Mouse (Mus musculus) stomach, postnatal 0 days (tissue): ENCODE data around the gene Ak4. TPM values are rescaled to one million over a fixed set of nuclear protein-coding genes. Genes with fewer than 3 reads are reported as not detected.
A peak's percentile ranks its signal among the peaks of the same experiment; 100 is the strongest.

Experiments used
- ATAC-seq: fragments of 200-750 bp; cut with Nextera tagmentation; 2 replicates; pipeline ENCODE4 v1.8.0; 2017; ENCODE audit not compliant: low FRiP score, low TSS enrichment
- DNase-seq: peaks from one replicate; pipeline ENCODE4 v3.0.0-alpha.2; 2016; ENCODE audit warnings: low spot score
- H3K27ac ChIP-seq: fragments of 300-500 bp; sonication (generic); replicated peaks from 2 replicates; pipeline ENCODE4 v1.5.1; 2014; ENCODE audit warnings: mild to moderate bottlenecking, control low read depth
- H3K27me3 ChIP-seq: fragments of 300-500 bp; sonication (generic); 2 replicates; pipeline ENCODE4 v1.6.1; 2014; ENCODE audit warnings: low read length; ENCODE audit not compliant: control insufficient read depth, insufficient read depth
- H3K36me3 ChIP-seq: fragments of 300-500 bp; sonication (generic); 2 replicates; pipeline ENCODE4 v1.6.1; 2014; ENCODE audit warnings: low read length, mixed read lengths; ENCODE audit not compliant: control insufficient read depth, insufficient read depth
- H3K4me1 ChIP-seq: fragments of 300-500 bp; sonication (generic); replicated peaks from 2 replicates; pipeline ENCODE4 v1.6.1; 2014; ENCODE audit warnings: antibody characterized with exemption; ENCODE audit not compliant: control insufficient read depth, insufficient read depth
- H3K4me2 ChIP-seq: fragments of 300-500 bp; sonication (generic); replicated peaks from 2 replicates; pipeline ENCODE4 v1.6.1; 2014; ENCODE audit warnings: low read depth, mild to moderate bottlenecking, control low read depth, moderate library complexity
- H3K4me3 ChIP-seq: fragments of 300-500 bp; sonication (generic); 2 replicates; pipeline ENCODE4 v1.5.1; 2014; ENCODE audit warnings: low read depth, low read length, control low read depth
- H3K9ac ChIP-seq: fragments of 300-500 bp; sonication (generic); 2 replicates; pipeline ENCODE4 v1.6.1; 2014; ENCODE audit warnings: mild to moderate bottlenecking, low read length, control low read depth, mixed read lengths
- H3K9me3 ChIP-seq: fragments of 300-500 bp; sonication (generic); 2 replicates; pipeline ENCODE4 v1.6.1; 2016; ENCODE audit warnings: low read length; ENCODE audit not compliant: control insufficient read depth
- CTCF ChIP-seq: IDR thresholded peaks from 2 replicates; pipeline ENCODE4 v1.5.1; 2016; ENCODE audit warnings: antibody characterized with exemption, low read depth, mild to moderate bottlenecking, moderate library complexity
- EP300 ChIP-seq: optimal IDR thresholded peaks from 2 replicates; pipeline ENCODE3; 2016; ENCODE audit warnings: antibody characterized with exemption
- WGBS: fragments of 180-500 bp; shearing (Covaris S2); extraction: QIAGEN DNeasy Blood & Tissue Kit; methylation state at CpG from one replicate; pipeline ENCODE4 v1.1.7; 2014; 5-methylcytosine and 5-hydroxymethylcytosine counted together
- polyA plus RNA-seq: library from polyadenylated mRNA; unstranded; fragments of >200 nt; fragmentation: Nextera tagmentation; extraction: Ambion mirVana; gene quantifications from 2 replicates; pipeline ENCODE4 v1.2.1, GENCODE M21; 2015

The Ak4 gene
- polyA plus RNA-seq, 1 experiment from 2014 or later: 15.8 TPM

DNA sequence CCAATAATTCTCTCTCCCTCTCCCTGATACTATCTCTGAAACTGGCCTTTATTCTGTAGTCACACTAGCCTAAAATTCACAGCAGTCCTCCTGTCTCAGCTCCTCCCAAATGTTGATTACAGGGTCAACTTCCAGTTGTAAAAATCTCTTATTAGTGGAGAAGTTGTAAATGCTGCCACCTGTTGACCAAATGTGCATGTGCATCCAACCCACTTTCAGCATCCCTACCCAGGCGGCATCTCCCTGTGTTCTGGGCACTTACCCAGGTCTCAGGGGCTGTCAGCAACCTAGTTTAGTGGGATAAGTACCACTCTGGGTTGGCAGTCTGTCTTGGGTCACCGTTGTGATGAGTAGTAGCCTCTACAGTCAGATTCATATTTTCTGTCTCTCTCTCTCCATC is 39.3 kb downstream of the Ak4 start:
- Histone ChIP-seq H3K27me3 (no peaks in the 10 kb centered on the region), H3K4me1 (no peaks in the 10 kb centered on the region), H3K36me3 (no peaks in the 10 kb centered on the region), H3K27ac (no peak overlapping the region), H3K9ac (no peak overlapping the region), H3K9me3 (no peaks in the 10 kb centered on the region), H3K4me2 (no peak overlapping the region), H3K4me3 (no peak overlapping the region)
- peak; percentile 6; the same call in 1 of the 2 replicates for ATAC-seq
- 34% methylated on average over 2 of the region's 2 CpGs for WGBS
- peak; percentile 54 for DNase-seq
- TF ChIP-seq EP300 (no peak), CTCF (peak; percentile 82)

DNA sequence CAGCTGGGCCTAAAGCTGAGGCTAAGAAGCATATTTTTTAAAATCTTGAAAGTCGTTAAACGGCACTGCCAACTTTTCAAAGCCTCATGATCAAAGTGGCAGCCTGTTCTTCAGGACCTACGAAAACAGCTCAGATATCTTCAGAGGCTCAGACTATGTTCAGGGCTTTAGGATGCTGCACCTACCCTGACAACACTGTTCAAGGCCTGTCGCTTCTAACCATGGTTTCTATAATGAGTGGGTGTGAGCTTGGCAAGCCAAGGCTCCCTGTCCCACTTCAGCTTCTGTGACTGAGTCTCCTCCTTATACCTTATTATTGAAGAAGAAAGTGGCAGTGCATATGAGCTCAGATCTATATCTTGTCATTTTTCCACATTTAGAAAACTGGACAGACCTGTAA is 40.3 kb downstream of the Ak4 start:
- H3K4me3 ChIP-seq: no peak overlapping the region
- TF ChIP-seq CTCF (no peak), EP300 (no peak)
- ATAC-seq (no peak), DNase-seq (no peak)
- no peak overlapping the region for H3K27ac ChIP-seq
- 79% methylated on average over 4 of the region's 4 CpGs for WGBS
- H3K9ac ChIP-seq: no peak overlapping the region
- H3K4me2 ChIP-seq: no peak overlapping the region
- no peaks in the 10 kb centered on the region for H3K9me3 ChIP-seq
- H3K36me3 ChIP-seq: no peaks in the 10 kb centered on the region
- H3K27me3 ChIP-seq: no peaks in the 10 kb centered on the region
- H3K4me1 ChIP-seq: no peaks in the 10 kb centered on the region

- Histone ChIP-seq H3K4me2 (no peak overlapping the region), H3K27me3 (no peaks in the 10 kb centered on the region), H3K9ac (no peak overlapping the region), H3K27ac (no peak overlapping the region), H3K4me1 (no peaks in the 10 kb centered on the region), H3K4me3 (no peak overlapping the region), H3K36me3 (no peaks in the 10 kb centered on the region), H3K9me3 (no peaks in the 10 kb centered on the region)
- no peak for DNase-seq
- TF ChIP-seq CTCF (no peak), EP300 (no peak)
- 75% methylated on average over 1 of the region's 1 CpGs for WGBS
- no peak for ATAC-seq
Measured at GRCm38 (mm10) chr4:101460114-101460513, 41.0 kb downstream of the Ak4 start.

GRCm38 (mm10) chr4:101462065-101462464 is 43.0 kb downstream of the Ak4 start:
- H3K27me3 ChIP-seq: no peaks in the 10 kb centered on the region
- no peak overlapping the region for H3K9ac ChIP-seq
- TF ChIP-seq EP300: no peak
- TF ChIP-seq CTCF: no peak
- ATAC-seq (no peak), DNase-seq (no peak)
- H3K4me1 ChIP-seq: no peaks in the 10 kb centered on the region
- no peak overlapping the region for H3K4me3 ChIP-seq
- no peaks in the 10 kb centered on the region for H3K36me3 ChIP-seq
- no peak overlapping the region for H3K4me2 ChIP-seq
- H3K27ac ChIP-seq: no peak overlapping the region
- 58% methylated on average over 2 of the region's 2 CpGs for WGBS
- H3K9me3 ChIP-seq: no peaks in the 10 kb centered on the region

DNA sequence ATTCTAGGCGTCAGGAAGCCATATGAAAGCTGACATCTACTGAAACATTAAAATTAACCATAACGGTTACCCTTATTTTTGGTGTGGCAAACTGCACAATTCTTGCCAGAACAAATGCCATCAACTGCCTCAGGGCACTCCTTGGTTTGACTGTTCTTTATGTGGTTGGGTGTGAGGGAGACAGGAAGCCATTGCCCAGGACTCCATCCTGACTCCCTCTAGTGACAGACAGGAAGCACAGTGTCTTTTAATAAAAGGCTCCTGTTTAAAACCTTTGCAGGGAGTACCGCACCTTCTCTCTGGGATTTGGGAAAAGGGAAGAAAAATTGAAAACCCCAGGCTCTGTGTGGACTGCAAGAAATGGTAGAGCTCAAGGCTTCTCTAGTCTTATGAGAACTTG is 47.2 kb downstream of the Ak4 start:
- no peak overlapping the region for H3K9ac ChIP-seq
- peak; percentile 38; the same call in 1 of the 2 replicates for TF ChIP-seq CTCF
- TF ChIP-seq EP300: no peak
- ATAC-seq (no peak), DNase-seq (no peak)
- WGBS: 76% methylated on average over 3 of the region's 3 CpGs
- no peak overlapping the region for H3K4me3 ChIP-seq
- no peak overlapping the region for H3K27ac ChIP-seq
- no peaks in the 10 kb centered on the region for H3K9me3 ChIP-seq
- no peak overlapping the region for H3K4me2 ChIP-seq
- H3K4me1 ChIP-seq: no peaks in the 10 kb centered on the region
- H3K36me3 ChIP-seq: no peaks in the 10 kb centered on the region
- H3K27me3 ChIP-seq: no peaks in the 10 kb centered on the region

- Histone ChIP-seq H3K27me3 (no peaks in the 10 kb centered on the region), H3K9ac (no peak overlapping the region), H3K4me1 (no peaks in the 10 kb centered on the region), H3K27ac (no peak overlapping the region), H3K36me3 (no peaks in the 10 kb centered on the region), H3K9me3 (no peaks in the 10 kb centered on the region), H3K4me3 (no peak overlapping the region), H3K4me2 (no peak overlapping the region)
- WGBS: 79% methylated on average over 5 of the region's 5 CpGs
- ATAC-seq: no peak
- no peak for DNase-seq
- TF ChIP-seq CTCF (no peak), EP300 (no peak)
Measured at GRCm38 (mm10) chr4:101469242-101469641, 50.2 kb downstream of the Ak4 start.

- H3K4me2 ChIP-seq: no peak overlapping the region
- no peaks in the 10 kb centered on the region for H3K9me3 ChIP-seq
- H3K27ac ChIP-seq: no peak overlapping the region
- TF ChIP-seq EP300 (no peak), CTCF (peak; percentile 71)
- no peaks in the 10 kb centered on the region for H3K36me3 ChIP-seq
- no peaks in the 10 kb centered on the region for H3K4me1 ChIP-seq
- H3K4me3 ChIP-seq: no peak overlapping the region
- WGBS: 52% methylated on average over 5 of the region's 5 CpGs
- H3K9ac ChIP-seq: no peak overlapping the region
- no peak for ATAC-seq
- DNase-seq: no peak
- no peaks in the 10 kb centered on the region for H3K27me3 ChIP-seq
Measured at GRCm38 (mm10) chr4:101470543-101470942, 51.5 kb downstream of the Ak4 start.
